Mouse (Mus musculus): ENCODE data around the gene Lamtor2. TPM values are rescaled to one million over a fixed set of nuclear protein-coding genes. Genes with fewer than 3 reads are reported as not detected.

The Lamtor2 gene
- polyA plus RNA-seq, 1 experiment, result 133 TPM

- Histone ChIP-seq H3K27ac (ENCODE audit: insufficient read depth, low read length) (no peak overlapping the region), H3K4me1 (ENCODE audit: control insufficient read depth, insufficient read depth, low read length) (no peaks in the 10 kb centered on the region), H3K4me3 (ENCODE audit: insufficient read depth, low read length) (no peak overlapping the region)
- TF ChIP-seq POLR2A (IDR thresholded peaks at IDR 0.05; ENCODE audit: extremely low read depth, insufficient read depth, low read length) (no peak), CTCF (IDR thresholded peaks at IDR 0.05; ENCODE audit: extremely low read depth, insufficient read depth, low read length) (no peak)
Measured at GRCm38 (mm10) chr3:88512141-88512895, 40.6 kb downstream of the Lamtor2 start.

- H3K4me3 ChIP-seq (ENCODE audit: insufficient read depth, low read length), result no peak overlapping the region
- TF ChIP-seq POLR2A (IDR thresholded peaks at IDR 0.05; ENCODE audit: extremely low read depth, insufficient read depth, low read length) (no peak), CTCF (IDR thresholded peaks at IDR 0.05; ENCODE audit: extremely low read depth, insufficient read depth, low read length) (no peak)
Measured at GRCm38 (mm10) chr3:88511559-88511958, 41.3 kb downstream of the Lamtor2 start.

GRCm38 (mm10) chr3:88510421-88511289 lies 42.2 kb downstream of the Lamtor2 start:
- no peak for TF ChIP-seq CTCF (IDR thresholded peaks at IDR 0.05; ENCODE audit: extremely low read depth, insufficient read depth, low read length)
- TF ChIP-seq POLR2A (IDR thresholded peaks at IDR 0.05; ENCODE audit: extremely low read depth, insufficient read depth, low read length), result no peak
- peak overlapping the region; percentile 40; the same call in 1 of the 2 replicates for H3K4me3 ChIP-seq (ENCODE audit: insufficient read depth, low read length)
- H3K27ac ChIP-seq (ENCODE audit: insufficient read depth, low read length), result no peak overlapping the region
- H3K4me1 ChIP-seq (ENCODE audit: control insufficient read depth, insufficient read depth, low read length), result no peaks in the 10 kb centered on the region

More at GRCm38 (mm10) chr3:88511559-88511958, 41.3 kb downstream of the Lamtor2 start:
- Histone ChIP-seq H3K27ac (ENCODE audit: insufficient read depth, low read length) (no peak overlapping the region), H3K4me1 (ENCODE audit: control insufficient read depth, insufficient read depth, low read length) (no peaks in the 10 kb centered on the region)

- no peak within 1 kb of the TSS; the same call in 1 of the 2 replicates for H3K27ac ChIP-seq (ENCODE audit: insufficient read depth, low read length)
- no peaks in the 10 kb centered on the region for H3K4me1 ChIP-seq (ENCODE audit: control insufficient read depth, insufficient read depth, low read length)
- peak within 1 kb of the TSS; percentile 40 for H3K4me3 ChIP-seq (ENCODE audit: insufficient read depth, low read length)
- TF ChIP-seq POLR2A (IDR thresholded peaks at IDR 0.05; ENCODE audit: extremely low read depth, insufficient read depth, low read length) (no peak), CTCF (IDR thresholded peaks at IDR 0.05; ENCODE audit: extremely low read depth, insufficient read depth, low read length) (peak; percentile 8; the same call in 1 of the 2 replicates)
Measured at GRCm38 (mm10) chr3:88509692-88510420, 43.0 kb downstream of the Lamtor2 start, which contains the start of gene Lmna. Gene Lmna (minus strand): TSS chr3:88509956.

- no peak overlapping the region; the same call in 1 of the 2 replicates for H3K27ac ChIP-seq (ENCODE audit: insufficient read depth, low read length)
- H3K4me1 ChIP-seq (ENCODE audit: control insufficient read depth, insufficient read depth, low read length), result no peaks in the 10 kb centered on the region
- H3K4me3 ChIP-seq (ENCODE audit: insufficient read depth, low read length), result peak overlapping the region; percentile 40; the same call in 1 of the 2 replicates
- TF ChIP-seq POLR2A (IDR thresholded peaks at IDR 0.05; ENCODE audit: extremely low read depth, insufficient read depth, low read length), result no peak
- TF ChIP-seq CTCF (IDR thresholded peaks at IDR 0.05; ENCODE audit: extremely low read depth, insufficient read depth, low read length), result no peak
Measured at GRCm38 (mm10) chr3:88509250-88509649, 43.6 kb downstream of the Lamtor2 start.

GRCm38 (mm10) chr3:88505765-88506164 lies 47.1 kb downstream of the Lamtor2 start:
- H3K4me3 ChIP-seq (ENCODE audit: insufficient read depth, low read length), result no peak overlapping the region
- TF ChIP-seq CTCF (IDR thresholded peaks at IDR 0.05; ENCODE audit: extremely low read depth, insufficient read depth, low read length) (no peak), POLR2A (IDR thresholded peaks at IDR 0.05; ENCODE audit: extremely low read depth, insufficient read depth, low read length) (no peak)
- peaks cover 2% of the 10 kb centered on the region; the same call in 1 of the 2 replicates for H3K4me1 ChIP-seq (ENCODE audit: control insufficient read depth, insufficient read depth, low read length)
- no peak overlapping the region for H3K27ac ChIP-seq (ENCODE audit: insufficient read depth, low read length)

- Histone ChIP-seq H3K27ac (ENCODE audit: insufficient read depth, low read length) (no peak overlapping the region), H3K4me1 (ENCODE audit: control insufficient read depth, insufficient read depth, low read length) (peaks cover 2% of the 10 kb centered on the region; the same call in 1 of the 2 replicates), H3K4me3 (ENCODE audit: insufficient read depth, low read length) (no peak overlapping the region)
- no peak for TF ChIP-seq CTCF (IDR thresholded peaks at IDR 0.05; ENCODE audit: extremely low read depth, insufficient read depth, low read length)
- no peak for TF ChIP-seq POLR2A (IDR thresholded peaks at IDR 0.05; ENCODE audit: extremely low read depth, insufficient read depth, low read length)
Measured at GRCm38 (mm10) chr3:88505081-88505480, 47.8 kb downstream of the Lamtor2 start.

GRCm38 (mm10) chr3:88503881-88504746 lies 48.8 kb downstream of the Lamtor2 start:
- no peak for TF ChIP-seq CTCF (IDR thresholded peaks at IDR 0.05; ENCODE audit: extremely low read depth, insufficient read depth, low read length)
- TF ChIP-seq POLR2A (IDR thresholded peaks at IDR 0.05; ENCODE audit: extremely low read depth, insufficient read depth, low read length), result no peak
- H3K4me3 ChIP-seq (ENCODE audit: insufficient read depth, low read length), result no peak overlapping the region
- no peak overlapping the region for H3K27ac ChIP-seq (ENCODE audit: insufficient read depth, low read length)
- peaks cover 2% of the 10 kb centered on the region; the same call in 1 of the 2 replicates for H3K4me1 ChIP-seq (ENCODE audit: control insufficient read depth, insufficient read depth, low read length)

All from cortical plate, adult 2 months (tissue).